Mouse (Mus musculus) erythroblast, embryonic 14.5 days (primary cell): ENCODE results near the gene Map2k2. TPM values are rescaled to one million over a fixed set of nuclear protein-coding genes. Genes with fewer than 3 reads are reported as not detected.

Source experiments
- H3K27me3 ChIP-seq: 2 replicates; pipeline ENCODE4 v1.6.1; 2012; ENCODE audit warnings: inconsistent platforms; ENCODE audit not compliant: control insufficient read depth
- H3K36me3 ChIP-seq: 2 replicates; pipeline ENCODE4 v1.6.1; 2012; ENCODE audit warnings: mild to moderate bottlenecking, inconsistent platforms; ENCODE audit not compliant: control insufficient read depth
- H3K4me1 ChIP-seq: 2 replicates; pipeline ENCODE4 v1.6.1; 2012; ENCODE audit warnings: inconsistent platforms; ENCODE audit not compliant: control insufficient read depth
- H3K4me3 ChIP-seq: replicated peaks from 2 replicates; pipeline ENCODE3; 2012; ENCODE audit warnings: moderate library complexity, mild to moderate bottlenecking, inconsistent platforms
- H3K9me3 ChIP-seq: 2 replicates; pipeline ENCODE4 v1.6.1; 2012; ENCODE audit warnings: low read length, inconsistent platforms, mixed read lengths; ENCODE audit not compliant: control insufficient read depth
- GATA1 ChIP-seq: IDR thresholded peaks from 2 replicates; pipeline ENCODE4 v1.6.1; 2012; ENCODE audit warnings: low read length, inconsistent platforms, mixed read lengths
- TAL1 ChIP-seq: IDR thresholded peaks from 3 replicates; pipeline ENCODE4 v1.6.1; 2012; ENCODE audit warnings: low read length, inconsistent platforms, mixed read lengths
- polyA plus RNA-seq: library from polyadenylated mRNA; stranded (reverse); fragments of >175 nt; gene quantifications from 2 replicates; pipeline ENCODE4 v1.2.3, GENCODE M21; 2012

Gene Map2k2
- polyA plus RNA-seq, 1 experiment = 89.1 TPM

DNA sequence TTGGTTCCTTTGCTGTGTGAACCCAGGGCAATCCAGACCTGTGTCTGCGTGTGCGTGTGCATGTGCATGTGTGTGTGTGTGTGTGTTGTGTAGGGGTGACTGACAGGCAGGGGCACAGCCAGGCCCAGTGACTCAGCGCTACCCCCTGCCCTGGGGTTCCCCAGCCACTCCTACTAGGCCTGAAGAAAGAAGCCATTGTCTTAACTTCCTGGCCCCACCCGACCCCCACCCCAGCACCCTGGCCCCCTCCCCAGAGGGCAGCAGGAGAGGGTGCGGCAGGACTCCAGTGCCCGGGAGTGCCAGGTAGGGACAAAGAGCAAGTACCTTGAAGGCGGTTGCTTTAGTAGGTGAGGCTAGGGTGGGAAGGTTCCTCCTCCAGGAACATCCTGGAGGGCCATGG lies 40.1 kb downstream of the Map2k2 start:
- TF ChIP-seq TAL1 = no peak
- no peak for TF ChIP-seq GATA1
- Histone ChIP-seq H3K27me3 (peaks cover 6% of the 10 kb centered on the region; the same call in 1 of the 2 replicates), H3K4me1 (peaks cover 74% of the 10 kb centered on the region), H3K4me3 (no peak overlapping the region), H3K9me3 (peaks cover 68% of the 10 kb centered on the region), H3K36me3 (peaks cover 100% of the 10 kb centered on the region)

DNA sequence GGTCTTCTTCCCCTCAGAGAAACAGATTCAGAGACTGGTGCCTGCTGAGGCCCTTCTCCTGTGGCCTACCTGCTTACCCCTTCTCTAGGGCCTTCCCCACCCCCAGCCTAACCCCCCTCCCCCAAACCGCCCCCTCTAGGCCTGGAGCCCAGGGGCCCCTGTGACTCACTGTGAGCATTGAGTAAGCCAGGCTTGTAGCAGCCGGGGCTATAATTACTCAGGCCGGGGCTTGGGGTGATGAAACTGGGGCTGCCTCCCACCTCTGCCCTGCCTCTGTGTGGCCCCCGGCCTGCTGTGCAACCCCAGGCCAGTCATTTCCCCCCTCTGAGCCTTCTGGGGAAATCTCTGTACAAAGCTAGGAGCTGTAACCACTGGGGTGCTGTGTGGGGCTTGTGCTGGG lies 40.6 kb downstream of the Map2k2 start:
- Histone ChIP-seq H3K4me1 (peaks cover 69% of the 10 kb centered on the region), H3K9me3 (peaks cover 68% of the 10 kb centered on the region), H3K36me3 (peaks cover 99% of the 10 kb centered on the region), H3K4me3 (no peak overlapping the region), H3K27me3 (peaks cover 6% of the 10 kb centered on the region; the same call in 1 of the 2 replicates)
- TF ChIP-seq GATA1 (no peak), TAL1 (no peak)

- peaks cover 6% of the 10 kb centered on the region; the same call in 1 of the 2 replicates for H3K27me3 ChIP-seq
- H3K4me3 ChIP-seq = no peak overlapping the region
- TF ChIP-seq TAL1 (no peak), GATA1 (no peak)
- peaks cover 46% of the 10 kb centered on the region for H3K9me3 ChIP-seq
- H3K4me1 ChIP-seq = peaks cover 29% of the 10 kb centered on the region
- peaks cover 99% of the 10 kb centered on the region for H3K36me3 ChIP-seq
Observed at GRCm38 (mm10) chr10:81151261-81151660, 45.5 kb downstream of the Map2k2 start.

DNA sequence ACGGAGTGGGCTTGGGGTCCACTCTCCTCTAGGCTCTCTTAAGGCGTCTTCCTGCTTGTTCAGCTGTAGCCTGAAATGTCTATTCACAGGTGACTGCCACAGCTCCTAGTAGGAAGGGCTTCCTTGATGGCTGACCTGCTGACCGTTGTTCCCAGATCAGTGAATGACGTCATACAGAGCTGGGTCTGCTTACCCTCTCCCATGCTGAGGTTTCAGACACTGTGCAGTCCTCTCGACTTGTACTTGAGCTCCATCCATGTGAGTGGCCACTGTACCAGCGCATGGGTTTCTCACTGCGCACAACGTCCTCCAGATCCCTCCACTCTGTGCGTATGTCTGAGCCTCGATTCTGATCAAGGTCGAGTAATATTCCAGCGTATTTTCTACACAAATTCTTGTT lies 46.9 kb downstream of the Map2k2 start:
- peaks cover 20% of the 10 kb centered on the region for H3K4me1 ChIP-seq
- peaks cover 99% of the 10 kb centered on the region for H3K36me3 ChIP-seq
- TF ChIP-seq TAL1 (no peak), GATA1 (no peak)

DNA sequence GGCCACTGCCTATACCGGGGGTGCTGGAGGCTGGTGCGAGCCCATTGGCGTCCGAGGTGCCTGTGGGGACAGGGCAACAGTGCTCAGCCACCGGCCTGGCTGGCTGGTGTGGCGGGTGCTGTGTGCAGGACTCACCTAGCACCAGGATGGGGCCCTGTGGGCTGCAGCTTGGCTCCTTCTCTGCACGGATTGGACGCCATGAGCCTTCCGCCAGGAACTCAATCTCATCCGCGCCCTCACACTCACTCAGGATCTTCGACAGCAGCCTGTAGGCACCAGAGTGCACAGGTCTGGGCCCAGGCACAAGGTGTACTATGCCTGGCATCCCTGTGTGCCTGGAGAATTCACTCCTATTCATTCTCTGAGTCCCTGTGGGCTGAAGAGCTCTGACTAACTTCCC lies 48.6 kb downstream of the Map2k2 start:
- H3K36me3 ChIP-seq = peaks cover 99% of the 10 kb centered on the region
- H3K4me1 ChIP-seq = peaks cover 23% of the 10 kb centered on the region
- peaks cover 20% of the 10 kb centered on the region for H3K9me3 ChIP-seq
- H3K27me3 ChIP-seq = no peaks in the 10 kb centered on the region
- H3K4me3 ChIP-seq = no peak overlapping the region
- TF ChIP-seq TAL1 (no peak), GATA1 (no peak)

More for the DNA sequence above, 46.9 kb downstream of the Map2k2 start:
- Histone ChIP-seq H3K4me3 (no peak overlapping the region), H3K9me3 (peaks cover 33% of the 10 kb centered on the region), H3K27me3 (peaks cover 6% of the 10 kb centered on the region; the same call in 1 of the 2 replicates)

DNA sequence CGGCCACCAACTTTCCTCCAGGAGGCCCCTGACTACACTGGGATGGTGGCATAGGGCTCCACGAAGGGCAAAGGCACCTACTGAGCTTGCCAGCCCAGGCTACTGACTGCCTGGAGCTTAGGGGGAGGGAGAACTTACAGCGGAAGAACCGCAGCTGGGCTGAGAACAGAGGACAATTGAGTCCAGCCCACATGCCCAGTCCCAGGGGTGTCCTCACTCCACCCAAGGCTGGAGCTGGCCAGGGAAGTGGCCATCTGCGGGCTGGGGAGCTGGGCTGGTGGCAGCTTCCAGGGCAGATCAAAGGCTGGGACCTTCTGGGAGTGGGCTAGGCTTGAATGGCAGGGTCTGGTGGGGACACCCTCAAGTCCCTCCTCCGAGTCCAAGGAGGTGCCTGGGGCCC lies 49.0 kb downstream of the Map2k2 start:
- Histone ChIP-seq H3K4me1 (peaks cover 23% of the 10 kb centered on the region), H3K36me3 (peaks cover 97% of the 10 kb centered on the region), H3K4me3 (no peak overlapping the region), H3K27me3 (no peaks in the 10 kb centered on the region), H3K9me3 (peaks cover 17% of the 10 kb centered on the region)
- TF ChIP-seq TAL1 (no peak), GATA1 (no peak)

DNA sequence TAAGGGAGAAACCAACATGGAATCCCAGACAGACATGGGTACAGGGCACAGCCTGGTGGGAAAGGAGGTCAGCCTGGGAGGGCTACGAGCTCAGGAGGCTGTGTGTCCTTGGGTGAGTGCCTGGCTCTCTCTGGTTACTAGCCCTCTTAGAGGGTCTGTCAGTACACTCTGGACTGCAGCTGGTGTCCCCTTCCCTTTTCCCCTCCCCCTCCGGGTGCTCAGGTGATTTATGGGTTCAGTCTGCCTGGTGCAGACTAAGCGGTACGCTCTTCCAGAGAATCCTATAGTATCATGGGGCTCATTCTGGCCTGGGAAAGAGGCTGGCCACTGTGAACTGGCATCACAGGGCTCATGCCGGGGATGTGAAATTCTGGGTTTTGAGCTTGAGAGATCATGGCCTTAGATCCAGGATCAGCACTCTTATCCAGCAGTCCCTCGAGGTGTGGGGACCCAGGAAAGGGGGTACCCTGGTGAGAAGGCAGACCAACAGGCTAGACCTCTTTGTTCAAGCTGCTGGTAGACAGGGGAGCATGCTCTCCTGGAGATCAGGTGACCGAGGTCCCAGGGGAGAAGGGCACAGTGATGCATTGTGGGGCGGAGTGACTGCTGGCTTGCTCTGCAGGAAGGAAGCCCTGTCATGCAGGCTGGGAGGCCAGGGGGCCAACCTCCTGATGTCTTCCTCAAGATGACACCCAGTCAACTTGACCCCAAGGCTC lies 56.0 kb downstream of the Map2k2 start:
- Histone ChIP-seq H3K4me1 (peaks cover 70% of the 10 kb centered on the region), H3K4me3 (no peak overlapping the region), H3K36me3 (peaks cover 87% of the 10 kb centered on the region), H3K27me3 (no peaks in the 10 kb centered on the region), H3K9me3 (no peaks in the 10 kb centered on the region)
- TF ChIP-seq TAL1 (no peak), GATA1 (no peak)

- TF ChIP-seq TAL1 (no peak), GATA1 (no peak)
- H3K36me3 ChIP-seq = peaks cover 82% of the 10 kb centered on the region
- no peaks in the 10 kb centered on the region for H3K9me3 ChIP-seq
- H3K4me3 ChIP-seq = no peak overlapping the region
- H3K27me3 ChIP-seq = no peaks in the 10 kb centered on the region
- H3K4me1 ChIP-seq = peaks cover 75% of the 10 kb centered on the region
Observed at GRCm38 (mm10) chr10:81162318-81162652, 56.6 kb downstream of the Map2k2 start.

GRCm38 (mm10) chr10:81165118-81165517 lies 59.4 kb downstream of the Map2k2 start:
- no peaks in the 10 kb centered on the region for H3K27me3 ChIP-seq
- H3K4me3 ChIP-seq = no peak overlapping the region
- peaks cover 56% of the 10 kb centered on the region for H3K36me3 ChIP-seq
- TF ChIP-seq TAL1 (no peak), GATA1 (no peak)
- H3K4me1 ChIP-seq = peaks cover 78% of the 10 kb centered on the region
- no peaks in the 10 kb centered on the region for H3K9me3 ChIP-seq
